Mouse (Mus musculus) heart, adult 8-10 months (tissue): Measurements from ENCODE around the gene Disc1. TPM values are rescaled to one million over a fixed set of nuclear protein-coding genes. Genes with fewer than 3 reads are reported as not detected.

Experiments used
- DNase-seq: peaks from one replicate; pipeline ENCODE4 v3.0.0; 2022; ENCODE audit warnings: low spot score
- total RNA-seq, 4 experiments: library from RNA; stranded (reverse); gene quantifications; 2 replicates each; pipeline ENCODE4 v1.2.4; 2022

Gene Disc1
- total RNA-seq, 4 experiments from 2014 or later: 0.87 to 1.8 (median 1.2) TPM

GRCm38 (mm10) chr8:125066913-125067595 is 13.1 kb downstream of the Disc1 start:
- DNase-seq: peak; percentile 90

GRCm38 (mm10) chr8:125067596-125067960 is 13.6 kb downstream of the Disc1 start:
- DNase-seq: peak; percentile 68

GRCm38 (mm10) chr8:125068146-125068905 is 14.3 kb downstream of the Disc1 start:
- DNase-seq: no peak

GRCm38 (mm10) chr8:125069304-125069703 is 15.3 kb downstream of the Disc1 start:
- no peak for DNase-seq

GRCm38 (mm10) chr8:125069733-125070132 is 15.7 kb downstream of the Disc1 start:
- no peak for DNase-seq

- no peak for DNase-seq
Observed at GRCm38 (mm10) chr8:125074141-125074540, 20.1 kb downstream of the Disc1 start.

- no peak for DNase-seq
Observed at GRCm38 (mm10) chr8:125074581-125074980, 20.6 kb downstream of the Disc1 start.

GRCm38 (mm10) chr8:125075389-125075788 is 21.4 kb downstream of the Disc1 start:
- DNase-seq: no peak

GRCm38 (mm10) chr8:125077326-125077725 is 23.3 kb downstream of the Disc1 start:
- DNase-seq: no peak

GRCm38 (mm10) chr8:125078771-125079384 is 24.9 kb downstream of the Disc1 start:
- no peak for DNase-seq

GRCm38 (mm10) chr8:125080388-125081344 is 26.7 kb downstream of the Disc1 start:
- no peak for DNase-seq

GRCm38 (mm10) chr8:125083746-125084145 is 29.8 kb downstream of the Disc1 start:
- DNase-seq: peak; percentile 60

GRCm38 (mm10) chr8:125084523-125084922 is 30.5 kb downstream of the Disc1 start:
- DNase-seq: no peak

GRCm38 (mm10) chr8:125090889-125091740 is 37.1 kb downstream of the Disc1 start:
- DNase-seq: peak; percentile 58

- DNase-seq: no peak
Observed at GRCm38 (mm10) chr8:125097140-125097539, 43.1 kb downstream of the Disc1 start.

- no peak for DNase-seq
Observed at GRCm38 (mm10) chr8:125098050-125098449, 44.1 kb downstream of the Disc1 start.

GRCm38 (mm10) chr8:125102303-125102702 is 48.3 kb downstream of the Disc1 start:
- no peak for DNase-seq

- DNase-seq: no peak
Observed at GRCm38 (mm10) chr8:125113171-125113570, 59.2 kb downstream of the Disc1 start.

GRCm38 (mm10) chr8:125113831-125114230 is 59.8 kb downstream of the Disc1 start:
- no peak for DNase-seq

GRCm38 (mm10) chr8:125115321-125115720 is 61.3 kb downstream of the Disc1 start:
- no peak for DNase-seq

GRCm38 (mm10) chr8:125116616-125117015 is 62.6 kb downstream of the Disc1 start:
- DNase-seq: peak; percentile 40
